Mouse (Mus musculus): ENCODE results near the gene Ftcd. TPM values are rescaled to one million over a fixed set of nuclear protein-coding genes. Genes with fewer than 3 reads are reported as not detected.

Ftcd gene
- total RNA-seq, 2 experiments from 2014 or later: not detected

DNA sequence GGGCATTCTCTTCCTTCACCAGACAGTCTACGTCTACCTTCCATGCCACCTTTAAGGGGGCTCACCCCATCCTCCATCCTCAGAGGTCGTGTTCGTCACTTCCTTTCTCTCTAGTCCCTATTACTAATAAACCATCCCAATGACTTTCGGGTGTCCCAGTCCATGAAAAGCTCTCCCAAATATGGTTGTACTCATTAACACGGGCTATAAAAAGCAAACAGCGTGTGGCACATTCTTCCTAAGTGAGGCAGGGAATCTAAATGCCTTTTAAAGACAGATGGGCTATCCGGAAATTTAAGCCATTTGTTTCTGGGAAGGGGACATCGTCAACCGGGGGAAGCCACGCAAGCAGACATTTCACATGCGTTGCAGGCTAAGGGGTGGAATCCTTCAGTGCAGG, 14.7 kb downstream of the Ftcd start:
- DNase-seq: no peak
- intact Hi-C loops (cut with DNase I; ENCODE audit: low total_unique reads): no loop called here

DNA sequence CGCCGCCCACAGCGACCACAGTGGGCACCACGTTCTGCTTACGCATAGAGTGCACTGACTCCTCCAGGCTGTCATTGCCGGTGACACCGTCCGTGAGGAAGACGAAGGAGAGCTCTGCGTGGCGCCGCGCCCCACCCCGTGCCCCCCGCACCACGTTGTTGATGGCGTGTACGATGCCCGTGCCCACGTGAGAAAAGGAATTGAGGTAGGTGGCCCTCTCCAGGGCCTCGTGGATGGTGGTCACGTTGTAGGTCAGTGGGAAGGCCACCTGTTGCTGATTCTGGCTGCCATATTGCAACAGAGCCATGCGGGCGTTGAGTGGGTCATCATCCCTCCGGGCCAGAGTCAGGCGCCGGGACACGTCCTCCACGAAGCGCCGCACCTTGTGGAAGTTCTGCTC, 20.9 kb downstream of the Ftcd start:
- intact Hi-C loops (cut with DNase I; ENCODE audit: low total_unique reads): no loop called here
- DNase-seq: peak; percentile 12

DNA sequence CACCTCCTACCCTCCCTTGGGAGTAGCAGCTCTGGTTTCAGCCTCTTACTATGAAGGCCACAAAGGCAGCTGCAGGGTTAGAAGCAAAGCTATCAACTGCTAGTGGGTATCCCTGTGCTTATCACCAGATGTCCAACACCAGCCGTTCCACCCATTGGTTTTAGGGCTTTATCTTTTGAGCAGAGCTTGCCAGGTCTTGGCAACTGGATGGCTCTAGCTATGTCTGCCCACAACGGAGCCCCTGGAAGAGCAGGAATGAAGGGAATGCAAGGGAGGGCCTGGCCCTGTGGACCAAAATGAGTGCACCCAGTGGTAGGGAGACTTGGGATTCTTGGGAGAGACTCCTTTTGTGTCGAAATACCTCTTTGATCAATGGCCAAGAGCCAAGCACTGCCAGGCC, 27.2 kb downstream of the Ftcd start:
- intact Hi-C loops (cut with DNase I; ENCODE audit: low total_unique reads): no loop called here
- peak; percentile 1 for DNase-seq

DNA sequence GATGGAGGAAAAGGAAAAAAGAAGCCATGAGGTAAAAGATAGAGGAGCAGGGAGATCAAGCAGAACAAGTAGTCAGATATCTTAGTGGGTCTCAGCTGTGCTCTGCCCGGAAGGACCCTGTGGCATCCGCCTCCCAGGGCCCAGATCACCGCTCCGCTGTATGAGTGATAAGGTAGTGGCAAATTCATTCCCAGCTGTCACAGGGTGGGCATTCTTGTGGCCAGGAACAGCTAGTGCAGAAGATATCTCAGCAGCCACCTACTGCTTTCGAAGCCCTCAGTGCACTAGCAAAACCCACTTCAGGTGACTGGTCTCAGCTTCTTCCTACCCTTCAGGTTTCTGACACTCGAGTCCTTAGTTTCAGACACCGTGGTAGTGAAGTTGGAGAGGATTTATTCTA, 37.0 kb downstream of the Ftcd start:
- intact Hi-C loops (cut with DNase I; ENCODE audit: low total_unique reads): no loop called here
- no peak for DNase-seq

DNA sequence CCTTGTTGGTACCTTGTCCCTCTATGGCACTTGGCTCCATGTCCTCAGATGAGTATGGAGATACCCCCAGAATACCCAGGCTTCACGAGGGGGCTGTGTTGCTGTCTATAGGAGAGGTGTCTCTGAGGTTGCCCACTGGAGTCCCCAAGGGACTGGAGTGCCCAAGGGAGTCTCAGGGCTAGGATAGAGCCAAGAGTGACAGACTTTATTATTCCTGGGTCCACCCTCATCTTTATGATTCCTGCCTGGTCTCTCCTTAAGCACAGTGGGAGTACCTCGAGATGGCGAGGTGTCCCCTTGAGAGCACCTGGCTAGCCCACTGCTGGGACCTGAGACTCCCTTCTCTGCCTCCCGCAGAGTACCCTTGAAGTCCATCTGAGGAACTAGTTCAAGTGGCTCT, 47.0 kb downstream of the Ftcd start:
- intact Hi-C loops (cut with DNase I; ENCODE audit: low total_unique reads): loop anchor here (2.0 kb wide), 1 partner anchor 104 kb away; the partner anchor contains the start of gene Col6a1
- DNase-seq: no peak

DNA sequence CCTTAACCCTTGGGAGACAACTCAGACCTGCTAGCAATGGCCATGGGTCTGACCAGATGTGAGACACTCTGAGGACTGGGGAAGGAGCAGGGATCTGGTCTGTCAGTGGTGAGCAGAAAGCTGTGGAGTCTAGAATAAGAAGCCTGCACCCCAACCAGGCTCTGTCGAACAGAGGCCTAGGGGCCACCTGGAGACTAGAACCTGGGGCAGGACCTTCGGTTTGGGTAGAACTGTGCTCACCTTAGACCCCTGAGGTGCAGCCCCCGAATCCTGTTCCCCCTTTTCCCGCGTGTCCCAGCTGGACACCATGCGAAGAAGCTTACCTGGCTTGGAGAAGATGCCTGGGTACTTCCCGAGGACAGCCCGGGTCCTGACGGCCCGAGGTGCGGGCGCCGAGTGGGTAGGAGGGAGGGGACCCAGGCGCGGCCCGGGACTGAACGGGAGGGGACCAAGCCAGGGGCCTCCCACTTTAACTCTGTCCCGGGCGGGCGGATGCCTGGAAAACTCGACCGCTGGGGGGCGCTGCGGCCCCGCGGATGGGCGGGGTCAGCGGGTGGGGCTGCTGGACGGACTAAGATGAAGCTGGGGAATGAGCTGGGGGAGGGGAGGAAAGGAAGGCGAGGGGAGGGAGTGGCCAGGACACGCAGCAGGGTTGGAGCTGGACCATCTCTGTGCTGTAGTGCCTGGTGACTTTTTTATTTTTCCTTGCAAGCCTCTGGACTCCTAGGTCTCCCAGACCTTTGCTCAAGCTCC, 47.7 kb downstream of the Ftcd start, which contains the start of gene Col6a2:
Gene Col6a2 (minus strand): TSS at position 703 of the 753 bp plus-strand sequence.
- peak; percentile 96 for DNase-seq
- intact Hi-C loops (cut with DNase I; ENCODE audit: low total_unique reads): loop anchor here (2.0 kb wide), 1 partner anchor 104 kb away; the partner anchor contains the start of gene Col6a1

DNA sequence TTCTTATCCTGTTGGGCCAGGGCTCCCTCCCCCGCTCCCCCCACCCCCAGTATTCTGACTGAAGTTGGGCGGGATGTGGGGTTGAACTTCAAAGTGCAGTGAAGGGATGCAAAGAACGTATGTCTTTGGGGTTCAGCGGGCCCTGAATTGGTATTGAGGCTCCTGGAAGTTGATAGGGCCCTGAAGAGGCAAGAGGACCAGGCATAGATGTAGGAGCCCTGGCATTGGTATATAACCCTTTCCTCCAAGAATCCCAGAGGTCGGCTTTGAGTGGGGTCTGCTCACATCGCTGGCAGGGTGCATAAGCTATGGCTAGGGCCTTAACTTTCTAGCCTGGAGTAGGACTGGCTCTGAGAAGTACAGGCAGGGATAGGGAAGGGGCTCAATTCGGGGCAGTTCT, 48.3 kb downstream of the Ftcd start:
- no peak for DNase-seq
- intact Hi-C loops (cut with DNase I; ENCODE audit: low total_unique reads): loop anchor here (2.0 kb wide), 1 partner anchor 103 kb away; the partner anchor contains the start of gene Col6a1

DNA sequence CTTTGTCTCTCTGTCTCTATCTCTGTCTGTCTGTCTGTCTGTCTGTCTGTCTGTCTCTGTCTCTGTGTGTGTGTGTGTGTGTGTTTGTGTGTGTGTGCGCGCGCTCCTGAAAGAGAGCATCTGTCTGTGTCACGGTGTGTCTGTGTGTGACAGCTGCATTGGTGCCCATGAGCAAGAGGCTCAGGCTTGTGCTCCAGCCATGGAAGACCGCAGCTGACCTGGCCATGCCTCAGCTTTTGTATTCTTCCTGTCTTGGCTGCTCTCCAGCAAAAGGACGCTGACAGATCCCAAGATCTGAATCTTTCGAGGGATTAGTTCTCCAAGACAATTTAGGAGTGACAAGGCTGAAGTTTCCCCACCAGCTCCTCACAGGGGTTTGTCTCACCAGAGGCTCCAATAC, 49.5 kb downstream of the Ftcd start:
- DNase-seq: no peak
- intact Hi-C loops (cut with DNase I; ENCODE audit: low total_unique reads): no loop called here

DNA sequence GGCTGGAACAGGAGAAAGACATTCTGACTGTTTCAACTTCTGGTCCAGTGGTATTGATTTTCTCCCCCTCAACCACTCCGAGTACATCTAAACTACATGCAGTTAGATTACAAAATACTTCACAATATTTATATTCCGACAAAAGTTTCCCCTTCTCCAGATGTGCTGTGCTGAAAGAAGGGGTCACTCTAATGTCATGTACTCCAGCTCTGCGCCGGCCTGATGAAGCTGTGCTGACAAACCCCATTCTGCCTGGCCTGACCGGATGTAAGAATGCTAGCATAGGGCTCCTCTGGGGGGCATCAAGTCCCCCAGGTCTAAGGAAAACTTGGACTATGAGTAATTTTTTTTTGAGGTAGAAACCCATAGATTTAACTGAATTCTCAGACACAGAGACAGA, 52.3 kb downstream of the Ftcd start:
- no peak for DNase-seq
- intact Hi-C loops (cut with DNase I; ENCODE audit: low total_unique reads): no loop called here

DNA sequence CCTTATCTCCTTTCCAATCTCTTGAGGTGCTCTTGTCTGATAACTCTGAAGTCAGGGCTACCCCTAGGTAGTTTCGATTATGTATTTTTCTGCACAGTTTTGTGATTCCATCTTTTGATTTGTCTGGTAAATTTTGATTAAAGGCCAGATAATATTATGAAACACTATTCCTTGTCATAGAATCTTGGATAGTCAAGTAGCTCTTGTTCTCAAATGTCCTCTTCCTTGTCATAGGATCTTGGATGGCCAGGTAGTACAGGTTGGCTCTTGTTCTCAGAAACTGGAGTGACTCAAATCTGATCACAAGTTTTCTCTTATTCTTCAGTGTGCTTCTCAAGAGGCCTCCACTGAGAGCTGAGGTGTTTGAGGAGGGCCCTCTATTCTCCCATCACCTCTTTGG, 55.2 kb downstream of the Ftcd start:
- intact Hi-C loops (cut with DNase I; ENCODE audit: low total_unique reads): no loop called here
- no peak for DNase-seq

DNA sequence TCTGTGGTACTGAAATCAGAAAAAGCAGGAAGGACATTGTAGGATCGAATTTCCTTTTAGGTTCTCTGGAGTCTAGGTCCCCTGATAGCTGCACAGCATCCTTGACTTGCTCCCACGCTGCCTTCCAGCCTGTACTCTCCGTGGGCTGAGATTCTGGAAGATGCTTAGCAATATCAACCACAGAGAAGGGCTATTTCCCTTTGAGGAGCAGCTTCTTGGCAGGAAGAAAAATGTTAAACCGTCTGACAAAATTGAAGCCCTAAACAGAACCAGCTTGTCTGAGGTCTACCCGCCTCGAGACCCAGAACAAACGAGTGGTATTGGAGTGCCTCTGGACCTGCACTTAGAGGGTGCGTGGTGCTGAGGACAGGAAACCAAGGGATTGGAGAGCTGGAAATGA, 57.2 kb downstream of the Ftcd start:
- intact Hi-C loops (cut with DNase I; ENCODE audit: low total_unique reads): no loop called here
- DNase-seq: no peak

DNA sequence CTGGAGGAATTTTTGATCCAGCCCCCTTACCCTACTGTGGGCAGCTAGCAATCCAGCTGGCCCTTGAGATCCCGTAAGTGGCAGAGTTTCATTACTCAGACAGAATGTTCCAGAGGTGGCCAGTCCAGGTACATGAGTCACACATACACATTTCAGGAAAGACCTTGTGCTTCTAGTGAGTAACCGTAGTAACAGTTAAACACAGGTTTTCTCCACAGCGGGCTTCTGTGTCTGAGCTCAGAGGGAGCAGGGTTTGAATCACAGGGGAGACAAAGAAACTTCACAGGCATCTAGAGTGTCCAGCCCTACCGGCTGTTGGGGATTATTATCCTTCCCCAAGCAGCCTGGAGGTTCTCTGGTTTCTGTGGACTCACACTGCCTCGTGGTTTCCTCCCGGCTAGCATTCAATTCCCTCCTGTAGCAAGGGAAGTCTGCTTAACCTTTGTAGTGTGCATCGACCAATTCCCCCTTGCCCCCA, 58.7 kb downstream of the Ftcd start:
- intact Hi-C loops (cut with DNase I; ENCODE audit: low total_unique reads): no loop called here
- no peak for DNase-seq

DNA sequence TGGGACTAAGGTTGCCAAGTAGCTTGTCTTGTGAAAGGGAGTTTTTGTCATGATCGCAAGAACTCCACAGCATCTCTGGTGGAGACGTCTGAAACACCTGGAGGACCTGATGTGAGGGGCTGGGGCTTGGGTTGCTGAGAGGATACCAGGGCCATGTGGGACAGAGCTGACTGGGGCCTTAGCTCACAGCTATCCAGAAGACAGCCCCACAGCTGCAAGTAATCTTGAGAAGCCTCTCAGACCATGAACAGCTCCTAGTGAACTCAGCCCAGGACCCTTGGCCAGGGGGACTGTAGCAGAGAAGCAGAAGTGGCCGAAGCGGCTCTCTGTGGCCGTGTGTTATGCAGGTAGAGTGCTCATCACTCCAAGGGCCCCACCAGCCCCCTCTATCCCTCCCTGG, 59.1 kb downstream of the Ftcd start:
- no peak for DNase-seq
- intact Hi-C loops (cut with DNase I; ENCODE audit: low total_unique reads): no loop called here

DNA sequence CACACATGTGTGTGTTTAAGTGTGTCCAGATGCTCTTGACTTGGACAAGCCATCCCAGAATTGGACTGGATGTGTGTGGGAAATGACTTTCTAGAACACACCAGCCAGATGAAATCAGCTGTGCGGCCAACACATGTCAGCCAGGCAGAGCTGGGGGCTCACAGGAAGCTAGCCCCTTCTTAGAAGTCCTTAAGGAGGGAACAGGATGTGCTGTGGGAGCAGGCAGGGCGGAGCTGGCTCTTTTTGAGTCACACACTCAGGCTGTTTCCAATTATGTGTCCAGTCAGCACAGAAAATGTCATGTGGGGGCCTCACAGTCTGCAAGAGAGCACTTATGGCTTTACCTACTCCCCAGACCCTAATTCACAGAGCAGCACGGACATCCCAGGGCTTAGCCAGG, 60.6 kb downstream of the Ftcd start:
- intact Hi-C loops (cut with DNase I; ENCODE audit: low total_unique reads): no loop called here
- DNase-seq: peak; percentile 60

DNA sequence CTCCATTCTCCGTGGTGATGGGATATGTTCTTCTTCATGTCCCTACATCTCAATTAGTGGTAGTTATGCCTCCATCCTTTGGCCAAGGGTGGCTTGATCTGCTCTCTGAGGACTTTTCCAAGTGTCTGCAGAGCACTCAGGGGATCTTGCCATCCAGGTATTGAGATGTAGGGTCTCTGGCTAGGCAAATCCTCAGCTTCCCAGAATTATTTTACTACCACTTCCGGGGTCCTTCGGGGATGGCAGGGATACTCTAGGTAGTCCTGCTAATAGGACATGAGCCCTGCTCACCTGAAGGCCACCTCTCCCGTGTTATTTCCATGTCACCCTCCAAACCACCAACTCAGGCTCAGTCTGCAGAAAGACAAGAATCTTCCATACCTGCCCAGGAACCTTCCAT, 61.2 kb downstream of the Ftcd start:
- intact Hi-C loops (cut with DNase I; ENCODE audit: low total_unique reads): no loop called here

More for the DNA sequence above, 61.2 kb downstream of the Ftcd start:
- no peak for DNase-seq

Other genes with a start within 250 kb of the Ftcd start
- 1 to 10 TPM; 7.6 to 9.3 TPM for gene Dip2a, start 230.4 kb upstream of the Ftcd start, total RNA-seq (2021)
- not detected for gene AC141477.1, start 135.2 kb upstream of the Ftcd start, total RNA-seq (2021)
- gene Pcnt, start 132.9 kb upstream of the Ftcd start, total RNA-seq (2021): 10 to 100 TPM; 50.6 to 71.3 TPM
- under 1 TPM; 0.31 to 0.45 TPM for gene 2610028H24Rik, start 126.6 kb upstream of the Ftcd start, total RNA-seq (2021)
- gene Mcm3ap, start 106.7 kb upstream of the Ftcd start, total RNA-seq (2021): 10 to 100 TPM; 21.4 to 22.2 TPM
- 1 to 10 TPM; 3.5 to 3.8 TPM for gene Ybey, start 106.5 kb upstream of the Ftcd start, total RNA-seq (2021)
- 1 to 10 TPM; 4.5 to 6.9 TPM for gene Lss, start 44.1 kb upstream of the Ftcd start, total RNA-seq (2021)
- gene Spatc1l, start 13.4 kb upstream of the Ftcd start, total RNA-seq (2021): not detected
- gene Col6a2, start 48.0 kb downstream of the Ftcd start, total RNA-seq (2021): 100 to 1,000 TPM; 236 to 279 TPM
- gene Col6a1, start 150.5 kb downstream of the Ftcd start, total RNA-seq (2021): 100 to 1,000 TPM; 223 to 260 TPM

Measured in gastrocnemius, postnatal 14 days (tissue).